ENCODE assay signal across 22 mouse cellular contexts in genomic region chr13:119389721-119390120, GRCm38 (mm10).
"Had no signal": no experiment of that assay in that cellular context is flagged by ENCODE, and none has a peak within 500 bp of the region (broad histone marks: within the 10 kb centered on the region; RNA-seq: fewer than 3 reads in every experiment).

No protein-coding gene starts in this region.

- H3K4me3 ChIP-seq: gastrocnemius, adult 2 months; heart, embryonic 10.5 days; heart, embryonic 12.5 days; hindbrain, embryonic 10.5 days; hindbrain, embryonic 12.5 days; intestine, embryonic 15.5 days; layer of hippocampus, adult 2 months; left cerebral cortex, adult 2 months; limb, embryonic 10.5 days; limb, embryonic 12.5 days; liver, embryonic 13.5 days had no signal

- H3K9ac ChIP-seq: heart, embryonic 12.5 days; hindbrain, embryonic 12.5 days; hindbrain, embryonic 14.5 days; intestine, embryonic 15.5 days; limb, embryonic 12.5 days; liver, embryonic 13.5 days had no signal

- H3K4me1 ChIP-seq: heart, embryonic 10.5 days; heart, embryonic 12.5 days; hindbrain, embryonic 10.5 days; hindbrain, embryonic 12.5 days; intestine, embryonic 15.5 days; limb, embryonic 10.5 days; limb, embryonic 12.5 days; liver, embryonic 13.5 days had no signal

- H3K4me2 ChIP-seq: heart, embryonic 12.5 days; hindbrain, embryonic 12.5 days; hindbrain, embryonic 14.5 days; intestine, embryonic 15.5 days; limb, embryonic 12.5 days; liver, embryonic 13.5 days had no signal

- H3K9me3 ChIP-seq: heart, embryonic 10.5 days; heart, embryonic 12.5 days; hindbrain, embryonic 10.5 days; hindbrain, embryonic 12.5 days; intestine, embryonic 15.5 days; limb, embryonic 10.5 days; limb, embryonic 12.5 days; liver, embryonic 13.5 days had no signal

- H3K27me3 ChIP-seq: heart, embryonic 12.5 days; hindbrain, embryonic 12.5 days; intestine, embryonic 15.5 days; limb, embryonic 12.5 days; liver, embryonic 13.5 days had no signal

- DNase-seq: gastrocnemius, adult 2 months; gastrocnemius, postnatal 10 days; gastrocnemius, postnatal 25 days; heart, adult 18-20 months; heart, postnatal 10 days; heart, postnatal 4 days; liver, embryonic 13.5 days had no signal

- H3K27ac ChIP-seq: gastrocnemius, adult 2 months; heart, embryonic 10.5 days; hindbrain, embryonic 10.5 days; hindbrain, embryonic 12.5 days; hindbrain, embryonic 14.5 days; intestine, embryonic 15.5 days; kidney, postnatal 0 days; layer of hippocampus, adult 2 months; left cerebral cortex, adult 2 months; limb, embryonic 10.5 days; limb, embryonic 12.5 days; liver, embryonic 13.5 days had no signal

- ATAC-seq: forebrain, embryonic 16.5 days; hindbrain, embryonic 16.5 days; inflammation-experienced regulatory T-cells, adult 6 months; intestine, embryonic 15.5 days; intestine, postnatal 0 days had no signal
